In genomic region chr2:118295505-118295904, GRCm38 (mm10) we compare ENCODE assay signal across 12 mouse cellular contexts. TPM values are rescaled to one million over a fixed set of nuclear protein-coding genes. Genes with fewer than 3 reads are reported as not detected.
DNase-seq lines count a peak whose midpoint lies in the region; ATAC-seq lines count a peak whose summit lies in the region.
"Had no signal": no experiment of that assay in that cellular context is flagged by ENCODE, and none has a peak within 500 bp of the region (broad histone marks: within the 10 kb centered on the region; RNA-seq: fewer than 3 reads in every experiment).

No protein-coding gene starts in this region.

- H3K4me1 ChIP-seq in forebrain, embryonic 16.5 days (replicated peaks; ENCODE audit: control insufficient read depth, insufficient read depth, low read length): 0 out of 2 replicates have a peak, but pooled peaks cover 2% of the 10 kb centered on the region
- H3K4me1 ChIP-seq in forebrain, embryonic 12.5 days: no peaks in the 10 kb centered on the region; the same call in 1 of the 2 replicates
- no peaks in the 10 kb centered on the region for H3K4me1 ChIP-seq in midbrain, embryonic 11.5 days (ENCODE audit: control insufficient read depth, insufficient read depth, low read length)
- no peaks in the 10 kb centered on the region for H3K4me1 ChIP-seq in midbrain, embryonic 10.5 days

- H3K27ac ChIP-seq in forebrain, embryonic 16.5 days (ENCODE audit: low read length): no peak overlapping the region
- no peak overlapping the region for H3K27ac ChIP-seq in forebrain, embryonic 12.5 days
- H3K27ac ChIP-seq in midbrain, embryonic 11.5 days (ENCODE audit: low read depth, low read length): no peak overlapping the region
- H3K27ac ChIP-seq in midbrain, embryonic 10.5 days (replicated peaks): no peak overlapping the region
- H3K27ac ChIP-seq: layer of hippocampus, adult 2 months had no signal

- H3K9ac ChIP-seq in forebrain, embryonic 16.5 days (replicated peaks; ENCODE audit: low read depth, low read length): no peak overlapping the region
- H3K9ac ChIP-seq in forebrain, embryonic 12.5 days: no peak overlapping the region
- H3K9ac ChIP-seq in midbrain, embryonic 11.5 days (ENCODE audit: low read length): no peak overlapping the region

- peak; percentile 2 for DNase-seq in midbrain, embryonic 11.5 days (ENCODE audit: low spot score, missing footprints)
- no peak for DNase-seq in midbrain, embryonic 10.5 days (ENCODE audit: low spot score)
- peak; percentile 14 to 39 for DNase-seq in heart, postnatal 14 days
- peak; percentile 24 for DNase-seq in telencephalon, adult 2 months (ENCODE audit: low read depth, low spot score)
- DNase-seq in retina, embryonic 14.5 days (ENCODE audit: low spot score): no peak
- no peak for DNase-seq in lung, adult 18-20 months
- DNase-seq: cerebellum, postnatal 36 days had no signal

- no peak overlapping the region for H3K4me3 ChIP-seq in forebrain, embryonic 16.5 days (replicated peaks; ENCODE audit: low read length)
- no peak overlapping the region for H3K4me3 ChIP-seq in forebrain, embryonic 12.5 days (replicated peaks)
- H3K4me3 ChIP-seq in midbrain, embryonic 11.5 days (ENCODE audit: low read depth, low read length): no peak overlapping the region
- no peak overlapping the region for H3K4me3 ChIP-seq in midbrain, embryonic 10.5 days
- H3K4me3 ChIP-seq: layer of hippocampus, adult 2 months had no signal

- H3K9me3 ChIP-seq in forebrain, embryonic 16.5 days (ENCODE audit: control insufficient read depth, low read length): no peaks in the 10 kb centered on the region
- no peaks in the 10 kb centered on the region for H3K9me3 ChIP-seq in forebrain, embryonic 12.5 days
- no peaks in the 10 kb centered on the region for H3K9me3 ChIP-seq in midbrain, embryonic 11.5 days (ENCODE audit: control insufficient read depth, low read length)
- no peaks in the 10 kb centered on the region for H3K9me3 ChIP-seq in midbrain, embryonic 10.5 days (replicated peaks)
- H3K9me3 ChIP-seq: G1E had no signal

- WGBS in forebrain, embryonic 16.5 days: 75% methylated on average over 7 of the region's 7 CpGs
- 85% methylated on average over 7 of the region's 7 CpGs for WGBS in forebrain, embryonic 12.5 days
- WGBS in midbrain, embryonic 11.5 days: 89% methylated on average over 7 of the region's 7 CpGs
- 91% methylated on average over 7 of the region's 7 CpGs for WGBS in midbrain, embryonic 10.5 days

- no peaks in the 10 kb centered on the region for H3K27me3 ChIP-seq in forebrain, embryonic 16.5 days (replicated peaks; ENCODE audit: control insufficient read depth, insufficient read depth, low read length)
- no peaks in the 10 kb centered on the region for H3K27me3 ChIP-seq in forebrain, embryonic 12.5 days
- no peaks in the 10 kb centered on the region for H3K27me3 ChIP-seq in midbrain, embryonic 11.5 days (ENCODE audit: control insufficient read depth, insufficient read depth, low read length)
- no peaks in the 10 kb centered on the region for H3K27me3 ChIP-seq in midbrain, embryonic 10.5 days (ENCODE audit: low read depth, poor library complexity, severe bottlenecking)

- no peaks in the 10 kb centered on the region for H3K36me3 ChIP-seq in forebrain, embryonic 16.5 days (ENCODE audit: control insufficient read depth, insufficient read depth)
- H3K36me3 ChIP-seq in forebrain, embryonic 12.5 days (replicated peaks): no peaks in the 10 kb centered on the region
- no peaks in the 10 kb centered on the region for H3K36me3 ChIP-seq in midbrain, embryonic 11.5 days (ENCODE audit: control insufficient read depth, insufficient read depth, low read length)
- no peaks in the 10 kb centered on the region for H3K36me3 ChIP-seq in midbrain, embryonic 10.5 days
- H3K36me3 ChIP-seq: G1E had no signal

- H3K4me2 ChIP-seq in forebrain, embryonic 16.5 days (ENCODE audit: low read length): no peak overlapping the region
- no peak overlapping the region for H3K4me2 ChIP-seq in forebrain, embryonic 12.5 days
- H3K4me2 ChIP-seq in midbrain, embryonic 11.5 days: no peak overlapping the region

- intact Hi-C loops in heart, postnatal 14 days (cut with DNase I): no loop called here

- ATAC-seq in forebrain, embryonic 16.5 days: peak; percentile 58; the same call in 1 of the 2 replicates
- ATAC-seq in forebrain, embryonic 12.5 days (ENCODE audit: low FRiP score): no peak
- no peak for ATAC-seq in midbrain, embryonic 11.5 days (ENCODE audit: low FRiP score)
- ATAC-seq: hindbrain, embryonic 16.5 days had no signal

RNA-seq across cellular contexts. Expression of gene Fsip1, which starts 38.7 kb away (rescaled TPM):
- 4.5 and 4.6 TPM in 2 replicates for polyA plus RNA-seq in forebrain, embryonic 16.5 days (2015; fragmentation: Nextera tagmentation; extraction: Ambion mirVana)
- polyA plus RNA-seq in forebrain, embryonic 12.5 days (2016; fragmentation: Nextera tagmentation; extraction: Ambion mirVana): 3.0 and 3.3 TPM in 2 replicates
- polyA plus RNA-seq in midbrain, embryonic 11.5 days (2014; fragmentation: Nextera tagmentation; extraction: Ambion mirVana): 2.3 and 2.8 TPM in 2 replicates
- 2.1 and 3.0 TPM in 2 replicates for polyA plus RNA-seq in midbrain, embryonic 10.5 days (2016; fragmentation: Nextera tagmentation; extraction: Ambion mirVana)
- under 1 TPM in 1 of 2 experiments, not detected in 1; 0.17 TPM for total RNA-seq in heart, postnatal 14 days (2021)
- polyA plus RNA-seq: G1E had no signal

Comparison
In these comparisons a context has a peak if more than half of its experiments do, and no peak if none do; other contexts are left out.
1. DNase-seq: peak in midbrain, embryonic 11.5 days (single experiment), heart, postnatal 14 days (2 of 2) and telencephalon, adult 2 months (single experiment); none in midbrain, embryonic 10.5 days (single experiment), retina, embryonic 14.5 days (single experiment) and lung, adult 18-20 months (0 of 2).